Mouse (Mus musculus): ENCODE results near the gene Gper1. TPM values are rescaled to one million over a fixed set of nuclear protein-coding genes. Genes with fewer than 3 reads are reported as not detected.

The Gper1 gene
- polyA plus RNA-seq, 1 experiment from 2014 or later = 8.7 TPM

DNA sequence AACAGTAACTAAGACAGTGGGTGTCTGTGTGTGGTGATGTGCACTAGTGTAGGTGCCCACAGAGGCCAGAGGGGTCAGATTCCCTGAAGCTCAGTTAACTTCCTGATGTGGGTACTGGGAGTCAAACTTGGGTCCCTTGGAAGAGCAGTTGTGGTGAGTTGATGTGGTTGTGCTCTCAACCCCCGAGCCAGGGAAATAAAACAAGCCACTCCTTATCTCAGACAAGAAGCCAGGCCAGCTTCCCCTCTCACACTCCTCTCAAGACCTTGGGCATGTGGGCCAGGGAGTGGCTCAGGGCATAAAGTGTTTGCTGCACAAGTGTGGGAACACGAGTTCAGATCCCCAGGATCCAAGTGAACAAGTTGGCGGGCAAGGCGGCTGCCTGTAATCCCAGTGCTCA, 43.9 kb downstream of the Gper1 start:
- no peak overlapping the region for H3K4me3 ChIP-seq (replicated peaks; ENCODE audit: low read length)
- no peaks in the 10 kb centered on the region for H3K9me3 ChIP-seq (ENCODE audit: control insufficient read depth, low read length)
- H3K4me2 ChIP-seq (ENCODE audit: low read length) = no peak overlapping the region
- no peaks in the 10 kb centered on the region for H3K27me3 ChIP-seq (replicated peaks; ENCODE audit: control insufficient read depth, insufficient read depth, low read length)
- no peaks in the 10 kb centered on the region for H3K4me1 ChIP-seq (replicated peaks; ENCODE audit: control insufficient read depth, insufficient read depth, low read length)
- 76% methylated on average over 4 of the region's 4 CpGs for WGBS
- no peak for ATAC-seq
- H3K36me3 ChIP-seq (ENCODE audit: control insufficient read depth, insufficient read depth) = peaks cover 3% of the 10 kb centered on the region
- H3K9ac ChIP-seq (replicated peaks; ENCODE audit: low read depth, low read length) = no peak overlapping the region
- H3K27ac ChIP-seq (ENCODE audit: low read length) = no peak overlapping the region

GRCm38 (mm10) chr5:139467998-139468397, 45.0 kb downstream of the Gper1 start:
- Histone ChIP-seq H3K36me3 (ENCODE audit: control insufficient read depth, insufficient read depth) (peaks cover 7% of the 10 kb centered on the region), H3K9ac (replicated peaks; ENCODE audit: low read depth, low read length) (no peak overlapping the region), H3K9me3 (ENCODE audit: control insufficient read depth, low read length) (no peaks in the 10 kb centered on the region), H3K27ac (ENCODE audit: low read length) (no peak overlapping the region), H3K4me2 (ENCODE audit: low read length) (no peak overlapping the region), H3K4me1 (replicated peaks; ENCODE audit: control insufficient read depth, insufficient read depth, low read length) (no peaks in the 10 kb centered on the region), H3K27me3 (replicated peaks; ENCODE audit: control insufficient read depth, insufficient read depth, low read length) (no peaks in the 10 kb centered on the region), H3K4me3 (replicated peaks; ENCODE audit: low read length) (no peak overlapping the region)
- ATAC-seq = no peak
- 47% methylated on average over 5 of the region's 5 CpGs for WGBS

DNA sequence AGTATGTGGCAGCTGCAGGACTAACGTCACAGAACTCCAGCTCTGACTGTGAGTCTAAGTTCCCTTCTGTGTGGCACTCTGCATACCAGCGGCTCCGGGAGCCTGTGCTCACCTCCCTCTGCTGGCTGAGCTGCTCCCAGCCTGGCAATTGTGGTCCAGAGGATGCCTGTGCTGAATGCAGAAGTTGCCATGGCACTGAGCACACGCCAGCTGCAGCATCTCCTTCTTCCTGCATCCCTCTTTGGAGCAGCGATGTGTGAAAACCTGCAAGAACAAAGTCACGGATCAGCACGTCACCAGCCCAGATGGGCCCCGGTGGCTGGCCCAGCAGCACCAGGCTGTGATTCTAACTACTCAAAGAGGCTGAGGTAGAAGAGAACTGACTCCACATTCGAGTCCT, 51.8 kb downstream of the Gper1 start:
- WGBS = 68% methylated on average over 9 of the region's 9 CpGs
- no peaks in the 10 kb centered on the region for H3K9me3 ChIP-seq (ENCODE audit: control insufficient read depth, low read length)

More for the DNA sequence above, 51.8 kb downstream of the Gper1 start:
- H3K27me3 ChIP-seq (replicated peaks; ENCODE audit: control insufficient read depth, insufficient read depth, low read length) = no peaks in the 10 kb centered on the region
- H3K4me1 ChIP-seq (replicated peaks; ENCODE audit: control insufficient read depth, insufficient read depth, low read length) = no peaks in the 10 kb centered on the region
- no peak for ATAC-seq
- no peak overlapping the region for H3K9ac ChIP-seq (replicated peaks; ENCODE audit: low read depth, low read length)
- H3K4me2 ChIP-seq (ENCODE audit: low read length) = no peak overlapping the region
- H3K27ac ChIP-seq (ENCODE audit: low read length) = no peak overlapping the region
- H3K36me3 ChIP-seq (ENCODE audit: control insufficient read depth, insufficient read depth) = peaks cover 22% of the 10 kb centered on the region
- no peak overlapping the region for H3K4me3 ChIP-seq (replicated peaks; ENCODE audit: low read length)

Other genes starting within 250 kb of the Gper1 start
- 56.3 and 60.7 TPM in 2 replicates for gene Sun1, start 222.5 kb upstream of the Gper1 start, polyA plus RNA-seq (2015; fragmentation: Nextera tagmentation; extraction: Ambion mirVana)
- gene Get4, start 170.8 kb upstream of the Gper1 start, polyA plus RNA-seq (2015; fragmentation: Nextera tagmentation; extraction: Ambion mirVana) = 133 and 135 TPM in 2 replicates
- 21.5 and 35.5 TPM in 2 replicates for gene Adap1, start 97.5 kb upstream of the Gper1 start, polyA plus RNA-seq (2015; fragmentation: Nextera tagmentation; extraction: Ambion mirVana)
- 90.6 and 97.9 TPM in 2 replicates for gene Cox19, start 71.7 kb upstream of the Gper1 start, polyA plus RNA-seq (2015; fragmentation: Nextera tagmentation; extraction: Ambion mirVana)
- not detected in 2 replicates for gene Cyp2w1, start 70.5 kb upstream of the Gper1 start, polyA plus RNA-seq (2015; fragmentation: Nextera tagmentation; extraction: Ambion mirVana)
- 1.5 and 1.8 TPM in 2 replicates for gene Gpr146, start 45.5 kb upstream of the Gper1 start, polyA plus RNA-seq (2015; fragmentation: Nextera tagmentation; extraction: Ambion mirVana)
- gene C130050O18Rik, start 17.9 kb upstream of the Gper1 start, polyA plus RNA-seq (2015; fragmentation: Nextera tagmentation; extraction: Ambion mirVana) = 0.21 and 0.37 TPM in 2 replicates
- 21.4 and 22.7 TPM in 2 replicates for gene 3110082I17Rik, start 37.4 kb downstream of the Gper1 start, polyA plus RNA-seq (2015; fragmentation: Nextera tagmentation; extraction: Ambion mirVana)
- gene Zfand2a, start 61.4 kb downstream of the Gper1 start, polyA plus RNA-seq (2015; fragmentation: Nextera tagmentation; extraction: Ambion mirVana) = 18.8 and 21.4 TPM in 2 replicates
- gene Uncx, start 120.3 kb downstream of the Gper1 start, polyA plus RNA-seq (2015; fragmentation: Nextera tagmentation; extraction: Ambion mirVana) = 1.6 and 6.4 TPM in 2 replicates